Mouse (Mus musculus): ENCODE data around the gene Polr2j.
"Not testable (repeated sequence)": the region's sequence is repeated elsewhere in the genome, so short reads cannot be mapped to it uniquely, and the experiment has no call there.

The Polr2j gene

DNA sequence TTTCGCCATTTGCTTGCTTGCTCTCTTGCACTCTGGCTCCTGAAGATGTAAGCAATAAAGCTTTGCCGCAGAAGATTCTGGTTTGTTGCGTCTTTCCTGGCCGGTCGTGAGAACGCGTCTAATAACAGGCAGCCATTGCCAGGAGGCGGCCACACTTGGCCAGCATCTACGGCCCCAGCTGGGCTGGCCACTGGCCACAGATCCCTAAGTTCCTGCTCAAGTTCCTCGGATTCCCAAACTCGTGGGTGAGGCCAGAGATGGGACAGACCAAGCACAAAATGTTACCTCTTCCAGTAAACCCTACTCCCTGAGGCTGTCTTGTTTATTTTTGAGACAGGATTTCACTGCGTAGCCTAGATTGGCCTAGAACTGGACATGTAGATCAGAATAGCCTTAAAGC lies 43.7 kb downstream of the Polr2j start:
- intact Hi-C loops (cut with DNase I) = not testable (repeated sequence)

DNA sequence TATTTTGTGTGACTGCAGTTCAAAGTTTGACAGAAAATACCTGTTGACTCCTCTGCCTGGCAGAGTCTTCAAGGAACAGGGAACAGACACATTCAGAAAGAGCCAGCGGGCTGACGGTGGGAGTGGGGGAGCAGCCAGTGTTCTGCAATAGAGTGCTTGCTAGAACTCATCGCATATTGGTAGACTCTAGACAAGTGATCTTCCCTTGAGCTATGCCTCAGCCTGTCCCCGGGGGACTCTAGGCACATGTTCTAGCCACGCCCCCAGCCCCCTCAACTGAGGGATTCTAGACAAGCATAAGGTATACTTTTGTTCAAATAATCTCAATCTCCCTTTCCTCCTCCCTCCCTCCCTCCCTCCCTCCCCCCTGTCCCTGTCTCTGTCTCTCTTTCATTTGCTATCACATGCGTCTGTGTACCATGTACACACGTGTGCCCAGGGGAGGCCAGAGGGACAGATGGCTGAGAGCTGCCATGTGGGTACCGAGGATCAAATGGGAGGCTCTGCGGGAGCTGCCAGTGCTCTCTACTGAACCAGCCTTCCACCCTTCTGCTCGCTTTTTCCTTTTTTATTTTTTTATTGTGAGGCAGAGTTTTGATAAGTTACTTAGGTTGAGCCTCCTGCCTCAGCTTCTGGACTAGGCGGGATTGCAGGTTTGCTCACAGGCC lies 47.5 kb downstream of the Polr2j start:
- intact Hi-C loops (cut with DNase I) = no loop called here

DNA sequence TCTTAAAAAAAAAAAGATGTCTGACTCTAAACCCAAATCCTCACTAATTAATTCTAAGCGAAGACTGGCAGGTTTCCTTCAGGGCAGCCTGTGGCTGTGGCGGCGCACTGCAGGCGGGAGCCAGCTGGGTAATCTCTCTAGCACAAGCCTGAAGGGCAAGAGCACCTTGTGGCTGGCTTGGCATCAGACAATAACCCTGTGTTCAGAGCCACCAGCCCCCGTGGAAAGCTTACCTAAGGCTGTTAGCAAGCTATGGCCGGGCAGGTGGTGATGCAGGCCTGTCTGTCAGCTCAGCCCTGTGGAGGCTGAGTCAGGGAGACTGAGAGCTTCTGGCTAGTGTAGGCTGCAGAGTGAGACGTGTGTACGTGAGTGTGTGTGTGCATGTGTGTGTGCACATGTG lies 48.8 kb downstream of the Polr2j start:
- intact Hi-C loops (cut with DNase I) = no loop called here

DNA sequence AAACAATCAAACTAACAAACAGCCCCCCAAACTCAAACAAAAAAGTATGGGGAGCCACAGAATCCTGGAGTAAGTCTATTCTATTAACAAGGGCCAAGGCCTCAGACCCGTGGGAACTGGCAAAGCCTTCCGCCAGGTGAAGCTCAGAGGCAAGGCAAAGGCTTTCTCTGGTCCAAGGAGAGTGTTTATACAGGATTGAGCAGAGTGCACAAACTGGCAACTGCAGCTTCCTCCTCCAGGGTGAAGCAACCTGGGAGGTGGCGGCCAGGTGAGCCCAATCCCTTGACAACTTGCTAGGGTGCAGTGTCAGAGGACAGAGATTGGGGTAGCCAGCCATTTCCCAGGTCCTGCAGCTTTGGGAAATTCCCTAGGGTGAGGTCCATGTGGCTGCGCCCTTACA lies 50.9 kb downstream of the Polr2j start:
- intact Hi-C loops (cut with DNase I) = no loop called here

DNA sequence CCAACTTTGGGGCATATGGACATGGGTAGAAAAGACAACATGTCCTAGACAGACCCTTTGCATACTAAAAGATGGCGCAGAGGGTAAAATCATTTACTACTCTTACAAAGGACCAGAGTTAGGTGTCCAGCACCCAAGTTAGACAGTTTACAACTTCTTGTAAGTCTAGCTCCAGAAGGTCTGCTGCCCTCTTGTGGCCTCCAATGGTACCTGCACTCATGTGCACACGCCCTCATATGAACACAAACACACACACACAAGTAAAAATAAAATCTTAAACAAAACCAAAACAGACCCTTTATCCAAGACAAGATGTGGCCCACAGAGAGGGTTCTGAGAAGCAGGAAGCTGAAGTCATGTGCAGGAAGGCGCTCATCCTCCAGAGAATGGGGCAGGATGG lies 51.6 kb downstream of the Polr2j start:
- intact Hi-C loops (cut with DNase I) = no loop called here

DNA sequence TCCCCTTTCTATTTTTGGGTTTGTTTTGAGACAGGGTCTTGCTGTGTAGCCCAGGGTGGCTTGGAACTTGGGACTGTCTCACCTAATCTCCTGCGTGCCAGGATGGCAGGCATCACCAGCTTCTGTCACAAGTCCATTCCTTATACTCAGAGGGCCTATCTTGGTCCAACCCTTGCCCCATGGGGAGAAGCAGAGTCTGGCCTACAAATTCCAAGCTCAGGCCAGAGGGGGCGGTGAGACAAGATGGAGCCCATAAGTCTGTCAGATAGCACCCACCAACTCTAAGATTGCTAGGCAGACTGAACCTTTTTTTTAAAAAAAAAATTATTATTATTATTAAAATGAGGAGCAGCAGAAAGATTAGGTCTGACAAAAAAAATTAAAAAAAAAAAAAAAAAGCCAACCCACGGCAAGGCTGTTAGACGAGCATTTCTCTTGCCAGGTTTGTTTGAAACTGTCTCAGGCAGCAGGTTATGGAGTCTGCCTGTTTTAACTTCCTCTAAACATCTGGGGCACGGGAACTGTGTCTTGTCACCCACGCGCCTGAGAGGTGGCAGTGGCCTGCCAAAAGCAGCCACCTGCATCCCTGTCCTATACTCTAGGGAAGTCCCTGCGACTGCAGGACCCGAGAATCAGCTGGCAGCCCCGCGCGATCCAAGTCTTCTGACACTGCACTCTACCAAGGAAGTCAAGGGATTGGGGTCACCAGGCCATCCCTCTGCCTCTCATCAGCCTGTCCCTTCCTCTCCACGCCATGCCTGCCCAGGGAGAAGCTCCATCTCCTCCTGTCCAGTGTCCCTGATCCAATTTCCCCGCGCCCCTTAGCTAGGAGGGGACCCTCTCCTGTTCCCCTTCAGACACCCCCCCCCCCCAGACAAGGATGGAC lies 53.4 kb downstream of the Polr2j start:
- intact Hi-C loops (cut with DNase I) = no loop called here

DNA sequence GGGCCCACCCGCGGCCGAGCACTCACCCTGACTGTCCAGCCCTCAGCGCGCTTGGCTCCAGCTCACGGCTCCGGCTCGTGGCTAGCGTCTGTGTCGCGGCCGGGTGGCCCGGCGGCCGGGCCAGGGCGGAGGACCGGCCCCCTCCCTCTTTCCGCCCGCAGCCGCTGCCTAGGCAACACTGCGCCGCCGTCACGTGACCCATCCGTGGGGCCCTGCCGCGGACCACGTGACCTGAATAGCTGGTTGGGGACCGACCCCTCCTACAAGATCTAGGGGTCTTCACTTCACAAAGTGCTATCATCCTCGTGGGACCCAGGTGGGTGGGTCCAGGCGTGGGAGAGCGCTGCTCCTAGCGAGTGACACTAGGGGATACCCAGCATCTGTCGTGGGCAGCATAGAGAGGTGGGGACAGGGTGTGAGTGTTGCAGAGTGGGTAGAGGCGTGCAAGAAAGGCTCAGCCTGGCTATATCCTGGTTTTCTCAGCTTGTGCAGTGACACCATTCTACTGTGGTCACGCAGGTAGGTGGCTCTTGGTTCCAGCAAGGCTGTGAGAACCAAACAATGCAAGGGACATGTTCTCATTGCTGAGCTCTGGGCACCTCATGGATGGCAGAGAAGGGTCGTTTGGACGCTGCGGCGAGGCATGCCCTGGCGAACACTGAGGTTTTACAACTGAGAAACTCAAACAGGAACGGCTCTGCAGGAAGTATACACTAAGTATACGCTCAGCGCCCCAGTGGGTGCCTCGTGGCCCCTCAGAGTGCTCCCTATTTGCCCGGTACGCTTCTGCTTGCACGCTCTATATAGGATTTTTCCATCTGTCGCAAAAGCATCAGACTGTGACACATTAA lies 54.3 kb downstream of the Polr2j start, which contains the start of gene Orai2:
Gene Orai2 (minus strand): TSS at position 202 of the 851 bp plus-strand sequence.
- intact Hi-C loops (cut with DNase I) = no loop called here

DNA sequence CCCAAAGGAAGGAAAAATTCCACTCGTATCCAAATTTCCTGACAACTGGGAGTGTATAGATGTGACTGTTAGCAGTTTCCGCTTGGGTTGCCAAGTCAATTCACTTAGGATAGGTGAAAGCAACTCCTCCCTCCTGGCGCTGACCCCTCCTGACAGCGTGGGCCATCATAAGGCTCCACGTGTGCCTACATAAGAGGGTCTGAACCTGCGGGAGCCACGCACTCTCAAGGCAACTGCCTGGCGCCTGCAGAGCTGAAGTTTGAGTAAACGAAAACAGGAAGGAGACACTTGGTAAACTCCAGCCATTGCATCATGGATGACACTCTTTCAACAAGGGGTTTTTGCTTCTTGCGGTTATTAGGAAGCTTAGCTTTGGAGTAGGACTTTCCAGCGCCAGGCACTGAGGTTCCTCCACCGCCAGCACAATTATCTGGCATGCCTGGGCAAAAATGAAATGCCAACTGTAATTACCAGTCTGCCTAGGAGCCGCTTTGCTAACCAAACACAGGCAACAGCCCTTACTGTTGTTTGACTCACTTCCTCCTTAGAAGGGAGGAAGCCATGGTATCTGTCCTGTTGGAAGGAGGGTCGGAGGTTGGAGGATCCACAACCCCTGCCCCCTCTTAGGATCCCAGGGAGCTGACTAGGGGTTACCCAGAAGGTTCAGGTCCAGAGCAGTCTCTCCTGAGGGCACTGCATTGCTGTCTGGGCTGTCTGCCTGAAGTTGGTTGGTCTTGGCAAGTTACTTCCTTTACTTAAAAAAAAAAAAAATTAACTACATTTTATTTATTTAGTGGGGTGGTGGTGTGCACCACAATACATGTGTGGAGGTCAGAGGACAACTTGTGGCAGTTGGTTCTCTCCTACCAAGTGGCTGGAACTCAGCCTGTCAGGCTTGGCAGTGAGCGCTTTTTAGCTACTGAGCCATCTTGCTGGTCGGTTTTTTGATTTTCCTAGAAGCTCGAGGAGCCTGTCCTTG lies 55.2 kb downstream of the Polr2j start:
- intact Hi-C loops (cut with DNase I) = no loop called here

Small RNA genes within 50 kb of the gene (microRNA-seq; reads per million reads assigned to microRNA genes)
- gene Mir7035 = 1.8 to 3.0 reads per million in 2 experiments
